Mouse (Mus musculus) layer of hippocampus, postnatal 36 days (tissue): ENCODE measurements at regions not wholly inside any gene's neighbourhood (a gene's known extent, or its start where the extent isn't known, plus 50 kb on each side); places are given as distances from the start of the nearest gene placed in this dataset.
A peak's percentile ranks its signal among the peaks of the same experiment; 100 is the strongest.
"Not testable (repeated sequence)": the region's sequence is repeated elsewhere in the genome, so short reads cannot be mapped to it uniquely, and the experiment has no call there.

Experiments used
- DNase-seq, 2 experiments: peaks; one replicate each; pipeline ENCODE4 v3.0.0; 2022

DNA sequence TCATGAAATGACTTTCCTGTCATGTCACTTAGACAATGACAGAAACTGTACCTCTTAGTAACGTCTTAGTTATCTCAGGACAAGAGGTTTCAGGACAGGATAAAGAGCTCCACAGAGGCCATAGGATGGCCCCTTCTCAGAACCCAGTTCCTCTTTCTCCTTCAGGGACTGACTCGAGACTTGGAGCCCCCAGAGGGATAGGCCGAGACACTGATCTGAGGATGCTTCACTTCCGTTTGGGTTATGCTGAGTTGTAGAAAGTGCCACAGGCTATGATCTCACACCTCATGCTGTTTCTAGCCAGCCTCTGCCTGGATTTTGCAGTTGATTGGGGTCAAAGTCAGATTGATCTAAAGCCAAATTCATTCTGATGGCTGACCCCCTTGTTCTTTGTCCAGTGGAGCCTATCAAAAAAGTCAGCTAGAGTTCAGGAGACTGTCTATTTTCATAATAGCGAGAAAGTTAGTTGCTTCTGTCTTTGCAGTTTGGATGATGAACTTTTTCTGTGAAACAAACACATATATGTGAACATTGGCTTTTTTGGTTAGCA is 70.7 kb downstream of the Sult3a2 start:
- DNase-seq: no peak

DNA sequence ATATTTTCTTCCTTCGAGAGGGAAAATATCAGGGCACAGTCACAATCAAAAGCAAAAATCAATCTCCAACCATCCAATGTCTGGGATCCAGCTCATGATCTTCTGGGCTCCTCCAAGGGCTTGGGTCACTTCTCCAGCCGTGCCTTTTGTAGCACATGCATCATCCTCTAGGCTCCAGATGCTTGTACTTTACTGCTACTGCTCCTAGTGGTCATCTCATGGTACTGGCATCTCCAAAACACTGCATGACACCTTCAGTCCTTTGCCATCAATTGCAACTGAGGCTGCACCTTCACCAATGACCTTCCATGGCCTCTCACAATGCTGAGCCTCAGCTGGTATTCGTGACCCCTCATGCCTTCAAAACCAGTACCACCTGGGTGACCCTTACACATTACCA is 77.8 kb downstream of the Sult3a2 start:
- not testable (repeated sequence) for DNase-seq

DNA sequence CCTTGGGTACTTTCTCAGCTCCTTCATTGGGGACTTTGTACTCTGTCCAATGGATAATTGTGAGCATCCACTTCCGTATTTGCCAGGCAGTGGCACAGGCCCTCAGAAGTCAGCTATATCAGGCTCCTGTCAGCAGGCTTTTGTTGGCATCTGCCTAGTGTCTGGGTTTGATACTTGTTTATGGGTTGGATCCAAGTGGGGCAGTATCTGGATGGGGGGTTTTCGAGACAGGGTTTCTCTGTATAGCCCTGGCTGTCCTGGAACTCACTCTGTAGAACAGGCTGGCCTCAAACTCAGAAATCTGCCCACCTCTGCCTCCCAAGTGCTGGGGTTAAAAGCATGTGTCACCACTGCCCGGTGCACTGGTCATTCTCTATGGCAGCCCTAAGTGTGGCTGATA is 79.7 kb upstream of the Clvs2 start:
- DNase-seq: not testable (repeated sequence)

DNA sequence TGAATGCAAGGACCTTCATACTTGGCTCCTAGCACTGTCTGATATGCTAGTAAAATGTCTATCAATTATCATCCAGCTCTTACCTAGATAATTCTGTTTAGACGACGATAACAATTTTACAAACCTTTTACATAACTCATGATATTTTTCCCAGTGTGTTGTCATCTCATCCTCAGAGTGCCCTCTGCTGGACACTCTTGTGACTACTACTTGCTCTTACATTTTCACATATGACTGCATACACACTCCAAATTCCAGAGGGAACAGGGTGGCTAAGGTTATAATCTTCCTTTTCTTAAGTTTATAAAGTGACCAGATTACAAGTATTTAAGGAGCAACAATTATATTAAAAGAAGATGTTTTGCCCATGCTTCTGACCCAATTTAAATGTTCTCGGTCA is 78.9 kb upstream of the Clvs2 start:
- peak; percentile 32 to 55 for DNase-seq
